23 mouse cellular contexts compared by ENCODE assay signal in the genomic region with DNA sequence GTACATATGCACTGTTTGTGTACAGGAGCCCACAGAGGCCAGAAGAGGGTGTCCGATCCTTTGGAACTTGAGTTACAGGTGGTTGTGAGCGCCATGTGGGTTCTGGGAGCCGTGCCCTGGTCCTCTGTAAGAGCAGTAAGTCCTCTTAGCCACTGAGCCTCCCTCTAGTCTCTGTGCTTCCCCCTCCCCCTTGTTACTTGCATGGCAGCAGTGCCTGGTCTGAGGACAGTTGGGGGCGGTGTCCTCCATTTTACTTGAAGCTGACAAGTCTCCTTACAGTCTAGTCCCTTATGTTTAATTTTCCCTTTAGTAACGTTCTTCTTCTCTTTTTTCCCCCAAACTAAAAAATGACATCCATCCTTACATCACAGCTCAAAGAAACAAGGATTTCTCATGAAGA.
"Had no signal": no experiment of that assay in that cellular context is flagged by ENCODE, and none has a peak within 500 bp of the region (broad histone marks: within the 10 kb centered on the region; RNA-seq: fewer than 3 reads in every experiment).

No protein-coding gene starts in this region.

- ATAC-seq: intestine, postnatal 0 days; liver, postnatal 0 days; midbrain, embryonic 15.5 days had no signal

- H3K9ac ChIP-seq: limb, embryonic 12.5 days; limb, embryonic 15.5 days; liver, embryonic 14.5 days; liver, postnatal 0 days; lung, embryonic 15.5 days; midbrain, embryonic 12.5 days; midbrain, embryonic 15.5 days; neural tube, embryonic 12.5 days; neural tube, embryonic 15.5 days; stomach, embryonic 15.5 days had no signal

- H3K27me3 ChIP-seq: limb, embryonic 12.5 days; limb, embryonic 15.5 days; lung, embryonic 15.5 days; neural tube, embryonic 12.5 days; neural tube, embryonic 15.5 days; stomach, embryonic 15.5 days had no signal

- H3K27ac ChIP-seq: left cerebral cortex, adult 2 months; limb, embryonic 12.5 days; limb, embryonic 15.5 days; liver, embryonic 14.5 days; lung, embryonic 15.5 days; midbrain, embryonic 12.5 days; midbrain, embryonic 15.5 days; neural tube, embryonic 12.5 days; neural tube, embryonic 15.5 days; stomach, embryonic 15.5 days had no signal

- H3K36me3 ChIP-seq: limb, embryonic 15.5 days; lung, embryonic 15.5 days; midbrain, embryonic 12.5 days; midbrain, embryonic 15.5 days; neural tube, embryonic 12.5 days; neural tube, embryonic 15.5 days; stomach, embryonic 15.5 days had no signal

- DNase-seq: kidney, adult 2 months; kidney, postnatal 10 days; kidney, postnatal 4 days; layer of hippocampus, adult 9-11 months; left cerebral cortex, postnatal 4 days; liver, postnatal 0 days; lung, postnatal 14 days; lung, postnatal 4 days; right cerebral cortex, postnatal 25 days; spleen, adult 18-20 months; thymus, postnatal 36 days had no signal

- H3K9me3 ChIP-seq: limb, embryonic 12.5 days; limb, embryonic 15.5 days; lung, embryonic 15.5 days; midbrain, embryonic 12.5 days; midbrain, embryonic 15.5 days; neural tube, embryonic 12.5 days; neural tube, embryonic 15.5 days; stomach, embryonic 15.5 days had no signal

- H3K4me1 ChIP-seq: midbrain, embryonic 12.5 days; midbrain, embryonic 15.5 days; neural tube, embryonic 12.5 days; neural tube, embryonic 15.5 days had no signal

- H3K4me3 ChIP-seq: left cerebral cortex, adult 2 months; limb, embryonic 12.5 days; limb, embryonic 15.5 days; lung, embryonic 15.5 days; midbrain, embryonic 12.5 days; midbrain, embryonic 15.5 days; neural tube, embryonic 12.5 days; neural tube, embryonic 15.5 days; stomach, embryonic 15.5 days had no signal

- H3K4me2 ChIP-seq: limb, embryonic 12.5 days; limb, embryonic 15.5 days; liver, embryonic 11.5 days; lung, embryonic 15.5 days; midbrain, embryonic 12.5 days; midbrain, embryonic 15.5 days; neural tube, embryonic 12.5 days; neural tube, embryonic 15.5 days; stomach, embryonic 15.5 days had no signal
